Mouse (Mus musculus): ENCODE data around the gene Acp5. TPM values are rescaled to one million over a fixed set of nuclear protein-coding genes. Genes with fewer than 3 reads are reported as not detected.

The Acp5 gene
- polyA plus RNA-seq, 1 experiment from 2014 or later = 3.6 TPM

- peaks cover under 1 to 2% of the 10 kb centered on the region in 2 experiments; a peak in 1 of 4 replicates for H3K4me1 ChIP-seq (ENCODE audit: control insufficient read depth in 2 of 2, insufficient read depth in 2 of 2, low read length in 2 of 2)
- no peaks in the 10 kb centered on the region for H3K9me3 ChIP-seq (ENCODE audit: control insufficient read depth, low read length)
- H3K4me3 ChIP-seq (ENCODE audit: control insufficient read depth in 1 of 2, insufficient read depth in 1 of 2, low read depth in 1 of 2, low read length in 2 of 2) = no peak overlapping the region
- 18% methylated on average over 23 of the region's 23 CpGs for WGBS
- no peak overlapping the region for H3K9ac ChIP-seq (ENCODE audit: low read length)
- peak overlapping the region; percentile 25; the same call in 1 of the 2 replicates for H3K4me2 ChIP-seq (ENCODE audit: low read length)
- H3K27me3 ChIP-seq (ENCODE audit: control insufficient read depth, insufficient read depth, low read length) = no peaks in the 10 kb centered on the region
- no peaks in the 10 kb centered on the region for H3K36me3 ChIP-seq (ENCODE audit: control insufficient read depth, insufficient read depth, low read length)
- no peak overlapping the region for H3K27ac ChIP-seq (replicated peaks in 1 of 2; ENCODE audit: control insufficient read depth in 1 of 2, insufficient read depth in 1 of 2, low read depth in 2 of 2, low read length in 2 of 2)
- ATAC-seq (ENCODE audit: insufficient number of reproducible peaks, insufficient read depth, low FRiP score, low read depth) = no peak
These were observed 1.4 kb upstream of the Acp5 start for GRCm38 (mm10) chr9:22136765-22137547.

DNA sequence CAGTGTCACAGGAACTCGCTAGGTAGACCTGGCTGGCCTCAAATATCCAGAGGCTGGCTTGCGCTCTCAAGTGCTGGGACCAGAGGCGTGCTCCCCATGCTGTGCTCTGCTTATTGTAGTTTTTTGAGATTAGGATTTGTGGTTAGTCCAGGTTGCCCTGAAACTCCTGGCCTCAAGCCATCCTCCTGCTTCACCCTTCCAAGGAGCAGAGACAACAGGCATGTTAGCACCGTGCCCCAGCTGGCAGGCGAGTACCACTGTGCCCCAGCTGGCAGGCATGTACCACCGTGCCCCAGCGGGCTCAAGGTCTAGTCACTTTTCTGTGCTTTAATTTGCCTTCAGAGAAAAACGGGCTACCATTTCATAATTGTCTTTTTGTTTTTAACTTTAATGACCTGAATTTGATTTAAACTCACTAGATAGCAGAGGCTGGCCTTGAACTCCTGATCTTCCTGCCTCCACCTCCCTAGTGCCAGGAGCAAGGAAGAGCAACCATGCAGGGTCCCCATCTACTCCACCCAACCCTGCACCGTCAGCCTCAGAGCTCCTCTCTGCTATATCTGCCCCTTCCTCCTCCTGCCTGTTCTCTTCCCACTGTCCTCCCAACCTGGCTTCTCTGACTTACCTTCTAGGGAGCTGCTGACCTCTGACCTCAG is 395 bp downstream of the Acp5 start:
- WGBS = 79% methylated on average over 9 of the region's 9 CpGs
- no peak for ATAC-seq (ENCODE audit: insufficient number of reproducible peaks, insufficient read depth, low FRiP score, low read depth)
- H3K4me2 ChIP-seq (ENCODE audit: low read length) = no peak overlapping the region

GRCm38 (mm10) chr9:22134246-22134890 is 1.1 kb downstream of the Acp5 start:
- H3K27me3 ChIP-seq (ENCODE audit: control insufficient read depth, insufficient read depth, low read length) = no peaks in the 10 kb centered on the region
- peaks cover 9 to 10% of the 10 kb centered on the region in 2 experiments; a peak in 3 of 4 replicates for H3K4me1 ChIP-seq (ENCODE audit: control insufficient read depth in 2 of 2, insufficient read depth in 2 of 2, low read length in 2 of 2)
- no peak for ATAC-seq (ENCODE audit: insufficient number of reproducible peaks, insufficient read depth, low FRiP score, low read depth)
- H3K9ac ChIP-seq (ENCODE audit: low read length) = no peak overlapping the region
- WGBS = 79% methylated on average over 7 of the region's 7 CpGs
- no peak overlapping the region for H3K27ac ChIP-seq (replicated peaks in 1 of 2; ENCODE audit: control insufficient read depth in 1 of 2, insufficient read depth in 1 of 2, low read depth in 2 of 2, low read length in 2 of 2)
- H3K9me3 ChIP-seq (ENCODE audit: control insufficient read depth, low read length) = no peaks in the 10 kb centered on the region
- H3K4me3 ChIP-seq (ENCODE audit: control insufficient read depth in 1 of 2, insufficient read depth in 1 of 2, low read depth in 1 of 2, low read length in 2 of 2) = no peak overlapping the region
- no peaks in the 10 kb centered on the region for H3K36me3 ChIP-seq (ENCODE audit: control insufficient read depth, insufficient read depth, low read length)
- H3K4me2 ChIP-seq (ENCODE audit: low read length) = no peak overlapping the region

More for the DNA sequence above, 395 bp downstream of the Acp5 start:
- H3K9ac ChIP-seq (ENCODE audit: low read length) = no peak overlapping the region
- no peak overlapping the region for H3K27ac ChIP-seq (replicated peaks in 1 of 2; ENCODE audit: control insufficient read depth in 1 of 2, insufficient read depth in 1 of 2, low read depth in 2 of 2, low read length in 2 of 2)
- no peaks in the 10 kb centered on the region for H3K9me3 ChIP-seq (ENCODE audit: control insufficient read depth, low read length)
- no peaks in the 10 kb centered on the region for H3K36me3 ChIP-seq (ENCODE audit: control insufficient read depth, insufficient read depth, low read length)
- H3K4me3 ChIP-seq (ENCODE audit: control insufficient read depth in 1 of 2, insufficient read depth in 1 of 2, low read depth in 1 of 2, low read length in 2 of 2) = no peak overlapping the region
- peaks cover 9 to 10% of the 10 kb centered on the region in 2 experiments; a peak in 3 of 4 replicates for H3K4me1 ChIP-seq (ENCODE audit: control insufficient read depth in 2 of 2, insufficient read depth in 2 of 2, low read length in 2 of 2)
- H3K27me3 ChIP-seq (ENCODE audit: control insufficient read depth, insufficient read depth, low read length) = no peaks in the 10 kb centered on the region

DNA sequence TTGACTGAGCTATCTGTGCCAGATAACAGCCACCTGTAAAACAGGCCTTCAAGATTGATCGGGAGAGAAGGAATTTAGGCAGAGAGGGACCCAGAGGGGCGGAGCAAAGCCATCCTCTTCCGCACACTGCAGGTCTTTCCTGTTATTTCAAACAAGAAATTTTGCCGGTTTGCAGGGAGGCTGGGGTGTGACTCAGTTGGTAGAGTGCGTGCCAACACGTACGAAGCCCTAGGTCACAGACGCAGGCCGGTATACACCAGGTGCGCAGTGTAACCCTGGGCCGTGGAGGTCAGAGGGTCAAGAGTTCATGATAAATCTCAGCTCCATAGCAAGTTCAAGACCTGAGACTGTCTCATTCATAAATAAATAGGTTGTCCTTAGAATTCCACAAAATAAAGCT is 3.3 kb downstream of the Acp5 start:
- H3K27me3 ChIP-seq (ENCODE audit: control insufficient read depth, insufficient read depth, low read length) = no peaks in the 10 kb centered on the region
- H3K36me3 ChIP-seq (ENCODE audit: control insufficient read depth, insufficient read depth, low read length) = no peaks in the 10 kb centered on the region
- H3K27ac ChIP-seq (replicated peaks in 1 of 2; ENCODE audit: control insufficient read depth in 1 of 2, insufficient read depth in 1 of 2, low read depth in 2 of 2, low read length in 2 of 2) = no peak overlapping the region
- H3K4me1 ChIP-seq (ENCODE audit: control insufficient read depth in 2 of 2, insufficient read depth in 2 of 2, low read length in 2 of 2) = peaks cover 9 to 10% of the 10 kb centered on the region in 2 experiments; a peak in 3 of 4 replicates
- no peak overlapping the region; the same call in 1 of the 2 replicates for H3K9ac ChIP-seq (ENCODE audit: low read length)
- H3K9me3 ChIP-seq (ENCODE audit: control insufficient read depth, low read length) = no peaks in the 10 kb centered on the region
- peak overlapping the region; percentile 76 for H3K4me2 ChIP-seq (ENCODE audit: low read length)
- WGBS = 45% methylated on average over 11 of the region's 11 CpGs
- no peak for ATAC-seq (ENCODE audit: insufficient number of reproducible peaks, insufficient read depth, low FRiP score, low read depth)
- H3K4me3 ChIP-seq (ENCODE audit: control insufficient read depth in 1 of 2, insufficient read depth in 1 of 2, low read depth in 1 of 2, low read length in 2 of 2) = peak overlapping the region in 1 of 2 experiments; percentile 38; a peak in 2 of 4 replicates

GRCm38 (mm10) chr9:22131226-22131981 is 4.1 kb downstream of the Acp5 start:
- no peaks in the 10 kb centered on the region for H3K36me3 ChIP-seq (ENCODE audit: control insufficient read depth, insufficient read depth, low read length)
- H3K4me3 ChIP-seq (ENCODE audit: control insufficient read depth in 1 of 2, insufficient read depth in 1 of 2, low read depth in 1 of 2, low read length in 2 of 2) = peak overlapping the region; percentile 34 to 38
- H3K9ac ChIP-seq (ENCODE audit: low read length) = peak overlapping the region; percentile 62
- H3K27ac ChIP-seq (replicated peaks in 1 of 2; ENCODE audit: control insufficient read depth in 1 of 2, insufficient read depth in 1 of 2, low read depth in 2 of 2, low read length in 2 of 2) = no peak overlapping the region
- peaks cover 7 to 10% of the 10 kb centered on the region in 2 experiments; a peak in 3 of 4 replicates for H3K4me1 ChIP-seq (ENCODE audit: control insufficient read depth in 2 of 2, insufficient read depth in 2 of 2, low read length in 2 of 2)
- ATAC-seq (ENCODE audit: insufficient number of reproducible peaks, insufficient read depth, low FRiP score, low read depth) = peak; percentile 38
- under 1% methylated on average over 35 of the region's 35 CpGs for WGBS
- H3K4me2 ChIP-seq (ENCODE audit: low read length) = peak overlapping the region; percentile 76
- H3K27me3 ChIP-seq (ENCODE audit: control insufficient read depth, insufficient read depth, low read length) = no peaks in the 10 kb centered on the region
- H3K9me3 ChIP-seq (ENCODE audit: control insufficient read depth, low read length) = no peaks in the 10 kb centered on the region

GRCm38 (mm10) chr9:22125246-22126027 is 10.1 kb downstream of the Acp5 start:
- Histone ChIP-seq H3K9me3 (ENCODE audit: control insufficient read depth, low read length) (no peaks in the 10 kb centered on the region), H3K9ac (ENCODE audit: low read length) (no peak overlapping the region), H3K4me2 (ENCODE audit: low read length) (no peak overlapping the region), H3K27me3 (ENCODE audit: control insufficient read depth, insufficient read depth, low read length) (no peaks in the 10 kb centered on the region), H3K27ac (replicated peaks in 1 of 2; ENCODE audit: control insufficient read depth in 1 of 2, insufficient read depth in 1 of 2, low read depth in 2 of 2, low read length in 2 of 2) (no peak overlapping the region), H3K36me3 (ENCODE audit: control insufficient read depth, insufficient read depth, low read length) (no peaks in the 10 kb centered on the region), H3K4me3 (ENCODE audit: control insufficient read depth in 1 of 2, insufficient read depth in 1 of 2, low read depth in 1 of 2, low read length in 2 of 2) (no peak overlapping the region), H3K4me1 (ENCODE audit: control insufficient read depth in 2 of 2, insufficient read depth in 2 of 2, low read length in 2 of 2) (no peaks in the 10 kb centered on the region)
- 87% methylated on average over 15 of the region's 15 CpGs for WGBS
- no peak for ATAC-seq (ENCODE audit: insufficient number of reproducible peaks, insufficient read depth, low FRiP score, low read depth)
